28 mouse cellular contexts compared by ENCODE assay signal in the genomic region with DNA sequence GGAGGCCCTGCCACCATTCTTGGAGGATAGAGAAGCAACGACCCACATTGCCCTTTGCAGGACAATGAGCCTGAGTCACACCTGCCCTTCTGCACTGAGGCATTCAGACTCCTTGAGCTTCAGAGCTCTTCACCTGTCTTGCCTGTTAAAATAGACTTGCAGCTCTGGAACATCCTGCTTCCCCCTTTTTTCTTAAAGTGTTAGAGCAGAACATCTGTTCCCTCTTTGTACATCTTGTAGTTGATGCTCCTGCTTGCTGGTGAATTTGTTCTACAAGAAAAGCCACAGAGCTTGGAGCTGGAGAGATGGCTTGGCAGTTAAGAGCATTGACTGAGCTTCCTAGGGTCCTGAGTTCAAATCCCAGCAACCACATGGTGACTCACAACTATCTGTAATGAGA. TPM values are rescaled to one million over a fixed set of nuclear protein-coding genes. Genes with fewer than 3 reads are reported as not detected.
DNase-seq lines count a peak whose midpoint lies in the region; ATAC-seq and TF ChIP-seq lines count a peak whose summit lies in the region.
"Had no signal": no experiment of that assay in that cellular context is flagged by ENCODE, and none has a peak within 500 bp of the region (broad histone marks: within the 10 kb centered on the region; RNA-seq: fewer than 3 reads in every experiment).

No protein-coding gene starts in this region.

- no peak overlapping the region for H3K4me2 ChIP-seq in forebrain, embryonic 15.5 days (replicated peaks)
- H3K4me2 ChIP-seq: embryonic facial prominence, embryonic 15.5 days; heart, embryonic 11.5 days; heart, embryonic 15.5 days; hindbrain, embryonic 14.5 days had no signal

- no peaks in the 10 kb centered on the region for H3K4me1 ChIP-seq in forebrain, embryonic 10.5 days
- no peaks in the 10 kb centered on the region for H3K4me1 ChIP-seq in forebrain, embryonic 15.5 days
- H3K4me1 ChIP-seq: embryonic facial prominence, embryonic 15.5 days had no signal

- H3K4me3 ChIP-seq in forebrain, embryonic 10.5 days, result no peak overlapping the region
- H3K4me3 ChIP-seq in forebrain, embryonic 15.5 days, result no peak overlapping the region
- no peak overlapping the region for H3K4me3 ChIP-seq in layer of hippocampus, adult 2 months
- H3K4me3 ChIP-seq: embryonic facial prominence, embryonic 15.5 days; erythroblast, embryonic 14.5 days; heart, embryonic 15.5 days had no signal

- DNase-seq in forebrain, embryonic 10.5 days (ENCODE audit: extremely low spot score, low spot score), result peak; percentile 9
- DNase-seq in layer of hippocampus, adult 2 months (ENCODE audit: low spot score in 2 of 2), result no peak
- DNase-seq in layer of hippocampus, postnatal 36 days, result no peak
- DNase-seq in right cerebral cortex, adult 18-20 months, result peak; percentile 28
- no peak for DNase-seq in right cerebral cortex, postnatal 4 days
- DNase-seq in gastrocnemius, adult 18-20 months (ENCODE audit: low spot score), result no peak
- DNase-seq: adrenal gland, adult 8-10 months; adrenal gland, postnatal 36 days; B cell, adult 2 months; cerebellum, adult 11 months; cerebellum, adult 8-10 months; cerebellum, postnatal 14 days; embryo, embryonic 11 days; gastrocnemius, postnatal 36 days; heart, adult 18-20 months; heart, postnatal 14 days had no signal

- H3K36me3 ChIP-seq in forebrain, embryonic 10.5 days (replicated peaks), result peaks cover 66% of the 10 kb centered on the region
- peaks cover 28% of the 10 kb centered on the region for H3K36me3 ChIP-seq in forebrain, embryonic 15.5 days

- no peaks in the 10 kb centered on the region for H3K27me3 ChIP-seq in forebrain, embryonic 10.5 days (ENCODE audit: poor library complexity, severe bottlenecking)
- H3K27me3 ChIP-seq in forebrain, embryonic 15.5 days, result no peaks in the 10 kb centered on the region
- H3K27me3 ChIP-seq: embryonic facial prominence, embryonic 15.5 days; heart, embryonic 15.5 days had no signal

- peaks cover 11% of the 10 kb centered on the region for H3K9me3 ChIP-seq in forebrain, embryonic 10.5 days
- H3K9me3 ChIP-seq in forebrain, embryonic 15.5 days, result no peaks in the 10 kb centered on the region

- H3K27ac ChIP-seq in forebrain, embryonic 10.5 days, result no peak overlapping the region
- H3K27ac ChIP-seq in forebrain, embryonic 15.5 days (replicated peaks), result no peak overlapping the region
- peak overlapping the region; percentile 43; the same call in 1 of the 2 replicates for H3K27ac ChIP-seq in layer of hippocampus, adult 2 months
- H3K27ac ChIP-seq: embryonic facial prominence, embryonic 15.5 days; hindbrain, embryonic 14.5 days had no signal

- TF ChIP-seq CTCF in layer of hippocampus, adult 2 months (conservative IDR thresholded peaks at IDR 0.05), result no peak

- H3K9ac ChIP-seq in forebrain, embryonic 15.5 days (replicated peaks), result no peak overlapping the region
- H3K9ac ChIP-seq: embryonic facial prominence, embryonic 15.5 days; heart, embryonic 15.5 days; hindbrain, embryonic 14.5 days had no signal

- WGBS in forebrain, embryonic 10.5 days, result 95% methylated on average over 1 of the region's 1 CpGs
- WGBS in forebrain, embryonic 15.5 days, result 95% methylated on average over 1 of the region's 1 CpGs

- no peak for ATAC-seq in forebrain, embryonic 15.5 days (replicated peaks)
- ATAC-seq: CD4-positive, CD25-positive, alpha-beta regulatory T cell, adult 4 months; forebrain, embryonic 16.5 days had no signal

RNA-seq across cellular contexts. Expression of a gene that starts 14.6 kb away (rescaled TPM):
- 0.06 TPM in 2 replicates for polyA plus RNA-seq in forebrain, embryonic 10.5 days (2016; fragmentation: Nextera tagmentation; extraction: Ambion mirVana)
- polyA plus RNA-seq in forebrain, embryonic 15.5 days (2015; fragmentation: Nextera tagmentation; extraction: Ambion mirVana), result 0.14 TPM in 1 of 2 replicates, not detected in the other
- 1 to 10 TPM; 1.0 to 1.2 TPM for total RNA-seq in layer of hippocampus, adult 2 months (2021)
- total RNA-seq in layer of hippocampus, postnatal 36 days (2021), result 1 to 10 TPM in 1 of 2 experiments, under 1 TPM in 1; 0.92 to 2.4 TPM
- under 1 TPM in 1 of 2 experiments, not detected in 1; 0.31 TPM for total RNA-seq in gastrocnemius, adult 18-20 months (2021)
- total RNA-seq: common myeloid progenitor, adult 5-6 weeks had no signal
- polyA plus RNA-seq: CD4-positive, CD25-positive, alpha-beta regulatory T cell, adult 4 months; erythroblast, embryonic 14.5 days; forebrain, embryonic 11.5 days; forebrain, embryonic 16.5 days; hindbrain, embryonic 14.5 days had no signal

RNA-seq across cellular contexts. Expression of a gene that starts 40.5 kb away (rescaled TPM):
- 0.26 and 0.74 TPM in 2 replicates for polyA plus RNA-seq in forebrain, embryonic 10.5 days (2016; fragmentation: Nextera tagmentation; extraction: Ambion mirVana)
- 8.6 and 14.4 TPM in 2 replicates for polyA plus RNA-seq in forebrain, embryonic 15.5 days (2015; fragmentation: Nextera tagmentation; extraction: Ambion mirVana)
- 10 to 100 TPM; 52.1 to 59.8 TPM for total RNA-seq in layer of hippocampus, adult 2 months (2021)
- total RNA-seq in layer of hippocampus, postnatal 36 days (2021), result 10 to 100 TPM; 68.7 to 69.0 TPM
- total RNA-seq in gastrocnemius, adult 18-20 months (2021), result not detected
- total RNA-seq: common myeloid progenitor, adult 5-6 weeks; G1E; hematopoietic stem cell, adult 5-6 weeks had no signal
- polyA plus RNA-seq: CD4-positive, CD25-positive, alpha-beta regulatory T cell, adult 4 months; G1E had no signal

Comparison
In these comparisons a context has a peak if more than half of its experiments do, and no peak if none do; other contexts are left out.
1. DNase-seq: peak in forebrain, embryonic 10.5 days (single experiment) and right cerebral cortex, adult 18-20 months (single experiment); none in layer of hippocampus, adult 2 months (0 of 2), layer of hippocampus, postnatal 36 days (0 of 2), right cerebral cortex, postnatal 4 days (single experiment) and gastrocnemius, adult 18-20 months (single experiment).
2. RNA of a gene that starts 40.5 kb away (total RNA-seq): 68.7 to 69.0 TPM in layer of hippocampus, postnatal 36 days and 52.1 to 59.8 TPM in layer of hippocampus, adult 2 months; not detected in gastrocnemius, adult 18-20 months; every median in the first group is over 10 times any median in the second.